Mouse (Mus musculus) brain, embryonic 18.5 days (tissue): ENCODE measurements around the gene Phox2b.

ENCODE experiments used
- DNase-seq: peaks from one replicate; pipeline ENCODE4 v3.0.0-alpha.2; 2012; ENCODE audit warnings: low read depth, low spot score

The Phox2b gene

GRCm38 (mm10) chr5:67098733-67099323, at the start of gene Phox2b:
Gene Phox2b (minus strand): TSS chr5:67099301.
- DNase-seq: no peak

GRCm38 (mm10) chr5:67142622-67143021, 43.5 kb upstream of the Phox2b start:
- DNase-seq: no peak

- DNase-seq: no peak
Measured at GRCm38 (mm10) chr5:67139052-67140015, 40.2 kb upstream of the Phox2b start.

- no peak for DNase-seq
Measured at GRCm38 (mm10) chr5:67138643-67139042, 39.5 kb upstream of the Phox2b start.

GRCm38 (mm10) chr5:67134698-67135097, 35.6 kb upstream of the Phox2b start:
- DNase-seq: no peak

GRCm38 (mm10) chr5:67131671-67132070, 32.6 kb upstream of the Phox2b start:
- DNase-seq: no peak

GRCm38 (mm10) chr5:67106261-67106660, 7.2 kb upstream of the Phox2b start:
- DNase-seq: no peak

GRCm38 (mm10) chr5:67103016-67103415, 3.9 kb upstream of the Phox2b start:
- no peak for DNase-seq

GRCm38 (mm10) chr5:67101793-67102600, 2.9 kb upstream of the Phox2b start:
- DNase-seq: no peak

GRCm38 (mm10) chr5:67101395-67101760, 2.3 kb upstream of the Phox2b start:
- no peak for DNase-seq

GRCm38 (mm10) chr5:67100564-67101394, 1.7 kb upstream of the Phox2b start:
- no peak for DNase-seq

GRCm38 (mm10) chr5:67099393-67100271, 531 bp upstream of the Phox2b start:
- DNase-seq: no peak

GRCm38 (mm10) chr5:67098051-67098732, 909 bp downstream of the Phox2b start:
- DNase-seq: no peak

- no peak for DNase-seq
Measured at GRCm38 (mm10) chr5:67097106-67098050, 1.7 kb downstream of the Phox2b start.

- DNase-seq: no peak
Measured at GRCm38 (mm10) chr5:67096378-67096771, 2.7 kb downstream of the Phox2b start.

GRCm38 (mm10) chr5:67095651-67096377, 3.3 kb downstream of the Phox2b start:
- DNase-seq: no peak

GRCm38 (mm10) chr5:67095153-67095552, 3.9 kb downstream of the Phox2b start:
- no peak for DNase-seq

GRCm38 (mm10) chr5:67093991-67094390, 5.1 kb downstream of the Phox2b start:
- no peak for DNase-seq
